Mouse (Mus musculus) kidney, adult 9 months (tissue): ENCODE data around the gene Mgrn1.

Experiments used
- DNase-seq: peaks from one replicate; pipeline ENCODE4 v3.0.0; 2022

Mgrn1 gene

GRCm38 (mm10) chr16:4885760-4886689 is at the start of gene Mgrn1:
Gene Mgrn1, plus strand, starts transcription at chr16:4886249.
- DNase-seq: peak; percentile 91

- DNase-seq: no peak
These were observed 48.4 kb upstream of the Mgrn1 start for GRCm38 (mm10) chr16:4837631-4838030.

- no peak for DNase-seq
These were observed 46.5 kb upstream of the Mgrn1 start for GRCm38 (mm10) chr16:4839552-4839951.

- no peak for DNase-seq
These were observed 45.8 kb upstream of the Mgrn1 start for GRCm38 (mm10) chr16:4840231-4840630.

GRCm38 (mm10) chr16:4847041-4847440 is 39.0 kb upstream of the Mgrn1 start:
- no peak for DNase-seq

GRCm38 (mm10) chr16:4848090-4848489 is 38.0 kb upstream of the Mgrn1 start:
- no peak for DNase-seq

GRCm38 (mm10) chr16:4850361-4850760 is 35.7 kb upstream of the Mgrn1 start:
- no peak for DNase-seq

GRCm38 (mm10) chr16:4850938-4851628 is 35.0 kb upstream of the Mgrn1 start:
- no peak for DNase-seq

GRCm38 (mm10) chr16:4855046-4855650 is 30.9 kb upstream of the Mgrn1 start:
- DNase-seq: no peak

- DNase-seq: peak; percentile 85
These were observed 24.7 kb upstream of the Mgrn1 start for GRCm38 (mm10) chr16:4861392-4861791.

- peak; percentile 73 for DNase-seq
These were observed 23.1 kb upstream of the Mgrn1 start for GRCm38 (mm10) chr16:4862863-4863483.

GRCm38 (mm10) chr16:4863742-4864141 is 22.3 kb upstream of the Mgrn1 start:
- no peak for DNase-seq

- DNase-seq: peak; percentile 90
These were observed 19.9 kb upstream of the Mgrn1 start for GRCm38 (mm10) chr16:4866101-4866695.

- DNase-seq: no peak
These were observed 15.6 kb upstream of the Mgrn1 start for GRCm38 (mm10) chr16:4870490-4870889.

- DNase-seq: no peak
These were observed 14.1 kb upstream of the Mgrn1 start for GRCm38 (mm10) chr16:4871926-4872325.

GRCm38 (mm10) chr16:4875198-4876032 is 10.6 kb upstream of the Mgrn1 start:
- no peak for DNase-seq

GRCm38 (mm10) chr16:4876033-4876680 is 9.9 kb upstream of the Mgrn1 start:
- peak; percentile 82 for DNase-seq

- DNase-seq: no peak
These were observed 8.9 kb upstream of the Mgrn1 start for GRCm38 (mm10) chr16:4877195-4877594.

- no peak for DNase-seq
These were observed 8.3 kb upstream of the Mgrn1 start for GRCm38 (mm10) chr16:4877701-4878100.

GRCm38 (mm10) chr16:4878192-4878885 is 7.7 kb upstream of the Mgrn1 start:
- no peak for DNase-seq
